Mouse (Mus musculus) bone marrow, adult 2 months (tissue): ENCODE measurements at regions not wholly inside any gene's neighbourhood (a gene's known extent, or its start where the extent isn't known, plus 50 kb on each side); places are given as distances from the start of the nearest gene placed in this dataset.

Source experiments
- CTCF ChIP-seq: fragments of 200-500 bp; IDR thresholded peaks from 2 replicates; pipeline ENCODE4 v1.5.1; 2011; ENCODE audit warnings: low read length, control low read depth; ENCODE audit not compliant: control insufficient read depth, insufficient read depth
- POLR2A ChIP-seq: fragments of 200-500 bp; IDR thresholded peaks from 2 replicates; pipeline ENCODE4 v1.6.1; 2011; ENCODE audit warnings: low read depth, mild to moderate bottlenecking, control low read depth, low read length, borderline replicate concordance; ENCODE audit not compliant: control insufficient read depth

DNA sequence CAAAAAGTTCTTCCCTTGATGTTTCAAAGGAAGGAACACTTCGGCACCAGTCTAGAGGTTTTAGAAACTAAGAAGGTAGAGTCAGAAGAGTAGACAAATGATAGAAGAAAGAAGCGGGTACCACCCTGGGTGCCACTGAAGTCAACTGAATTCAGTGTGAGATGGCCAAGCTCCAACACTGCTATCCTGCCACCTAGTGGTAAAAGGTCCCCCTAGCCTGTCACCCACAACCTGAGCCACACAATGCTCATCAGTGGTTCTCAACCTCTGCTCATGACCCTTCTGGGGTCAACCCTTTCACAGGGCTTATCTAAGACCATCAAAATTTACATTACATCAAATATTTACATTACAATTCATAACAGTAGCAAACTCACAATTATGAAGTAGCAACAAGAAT is 168.1 kb downstream of the Cox18 start:
- TF ChIP-seq CTCF (peak; percentile 27; the same call in 1 of the 2 replicates), POLR2A (no peak)
